Mouse (Mus musculus) G1E (cell line): ENCODE measurements around the gene Tm4sf1.

Experiments used
- CTCF ChIP-seq: IDR thresholded peaks from 2 replicates; pipeline ENCODE4 v1.5.1; 2012; ENCODE audit warnings: low read depth, low read length, inconsistent platforms, mixed read lengths
- GATA1 ChIP-seq: IDR thresholded peaks from 2 replicates; pipeline ENCODE4 v1.6.1; 2012; ENCODE audit warnings: borderline replicate concordance, low read length, inconsistent platforms, mixed read lengths
- POLR2AphosphoS5 ChIP-seq: IDR thresholded peaks from 2 replicates; pipeline ENCODE4 v1.6.1; 2012; ENCODE audit warnings: low read depth, low read length, inconsistent platforms; ENCODE audit not compliant: insufficient replicate concordance

- no peak for TF ChIP-seq GATA1
- TF ChIP-seq CTCF: no peak
- no peak for TF ChIP-seq POLR2AphosphoS5
These were observed 6.9 kb downstream of the Tm4sf1 start for GRCm38 (mm10) chr3:57294742-57295525.
